Mouse (Mus musculus) hindbrain, postnatal 0 days (tissue): ENCODE measurements around the gene Slc10a7. TPM values are rescaled to one million over a fixed set of nuclear protein-coding genes. Genes with fewer than 3 reads are reported as not detected.
"Not testable (repeated sequence)": the region's sequence is repeated elsewhere in the genome, so short reads cannot be mapped to it uniquely, and the experiment has no call there.

Experiments
- ATAC-seq: fragments of 200-750 bp; cut with Nextera tagmentation; 2 replicates; pipeline ENCODE4 v1.8.0; 2017; ENCODE audit warnings: mild to moderate bottlenecking, moderate TSS enrichment, moderate library complexity
- DNase-seq: peaks from one replicate; pipeline ENCODE4 v3.0.0-alpha.2; 2015; ENCODE audit warnings: low spot score
- H3K27ac ChIP-seq: fragments of 300-500 bp; sonication (generic); 2 replicates; pipeline ENCODE4 v1.5.1; 2014; ENCODE audit warnings: mild to moderate bottlenecking
- H3K27me3 ChIP-seq: fragments of 300-500 bp; sonication (generic); 2 replicates; pipeline ENCODE4 v1.6.1; 2014; ENCODE audit warnings: low read length, mixed read lengths; ENCODE audit not compliant: insufficient read depth
- H3K36me3 ChIP-seq: fragments of 300-500 bp; sonication (generic); 2 replicates; pipeline ENCODE4 v1.6.1; 2014; ENCODE audit warnings: low read length, mixed read lengths; ENCODE audit not compliant: insufficient read depth
- H3K4me1 ChIP-seq: fragments of 300-500 bp; sonication (generic); 2 replicates; pipeline ENCODE4 v1.6.1; 2014; ENCODE audit warnings: antibody characterized with exemption, low read length, mixed read lengths; ENCODE audit not compliant: insufficient read depth
- H3K4me2 ChIP-seq: fragments of 300-500 bp; sonication (generic); 2 replicates; pipeline ENCODE4 v1.6.1; 2014; ENCODE audit warnings: low read depth, mild to moderate bottlenecking, low read length, moderate library complexity, mixed read lengths
- H3K4me3 ChIP-seq: fragments of 300-500 bp; sonication (generic); 2 replicates; pipeline ENCODE4 v1.5.1; 2014; ENCODE audit warnings: low read length
- H3K9ac ChIP-seq: fragments of 300-500 bp; sonication (generic); replicated peaks from 2 replicates; pipeline ENCODE4 v1.6.1; 2014; ENCODE audit warnings: mild to moderate bottlenecking, low read length, moderate library complexity, mixed read lengths
- H3K9me3 ChIP-seq: fragments of 300-500 bp; sonication (generic); 2 replicates; pipeline ENCODE4 v1.6.1; 2016; ENCODE audit warnings: low read length, mixed read lengths
- CTCF ChIP-seq: IDR thresholded peaks from 2 replicates; pipeline ENCODE4 v1.5.1; 2016; ENCODE audit warnings: antibody characterized with exemption, control low read depth, low read depth
- WGBS: fragments of 180-500 bp; shearing (Covaris S2); extraction: QIAGEN DNeasy Blood & Tissue Kit; methylation state at CpG from one replicate; pipeline ENCODE4 v1.1.7; 2014; 5-methylcytosine and 5-hydroxymethylcytosine counted together
- polyA plus RNA-seq: library from polyadenylated mRNA; unstranded; fragments of >200 nt; fragmentation: Nextera tagmentation; extraction: Ambion mirVana; gene quantifications from 2 replicates; pipeline ENCODE4 v1.2.1, GENCODE M21; 2015
- total RNA-seq: library from RNA; depleted of rRNA; stranded (reverse); fragments of >200 nt; gene quantifications from 2 replicates; pipeline ENCODE4 v1.2.3, GENCODE M21; 2014

The Slc10a7 gene
- total and polyA plus RNA-seq, 2 experiments from 2014 or later = 6.9 to 10.5 TPM

- H3K4me3 ChIP-seq = no peak overlapping the region
- no peak overlapping the region for H3K9ac ChIP-seq
- H3K36me3 ChIP-seq = no peaks in the 10 kb centered on the region
- H3K4me2 ChIP-seq = no peak overlapping the region
- 100% methylated on average over 1 of the region's 1 CpGs for WGBS
- no peaks in the 10 kb centered on the region for H3K9me3 ChIP-seq
- DNase-seq (no peak), ATAC-seq (no peak)
- no peak overlapping the region for H3K27ac ChIP-seq
- no peak for TF ChIP-seq CTCF
- H3K4me1 ChIP-seq = no peaks in the 10 kb centered on the region
- H3K27me3 ChIP-seq = no peaks in the 10 kb centered on the region
Observed at GRCm38 (mm10) chr8:78514706-78515105, 5.6 kb downstream of the Slc10a7 start.

GRCm38 (mm10) chr8:78515132-78515531 is 6.0 kb downstream of the Slc10a7 start:
- H3K9me3 ChIP-seq = no peaks in the 10 kb centered on the region
- no peak overlapping the region for H3K4me2 ChIP-seq
- H3K36me3 ChIP-seq = no peaks in the 10 kb centered on the region
- no peak for TF ChIP-seq CTCF
- 88% methylated on average over 3 of the region's 3 CpGs for WGBS
- H3K9ac ChIP-seq = no peak overlapping the region
- H3K4me1 ChIP-seq = no peaks in the 10 kb centered on the region
- ATAC-seq (no peak), DNase-seq (no peak)
- H3K27me3 ChIP-seq = no peaks in the 10 kb centered on the region
- no peak overlapping the region for H3K27ac ChIP-seq
- no peak overlapping the region for H3K4me3 ChIP-seq

GRCm38 (mm10) chr8:78533981-78534380 is 24.8 kb downstream of the Slc10a7 start:
- no peak for DNase-seq
- H3K9me3 ChIP-seq = no peaks in the 10 kb centered on the region
- H3K36me3 ChIP-seq = peaks cover 20% of the 10 kb centered on the region; the same call in 1 of the 2 replicates
- no peak for TF ChIP-seq CTCF
- no peak for ATAC-seq
- no peak overlapping the region for H3K4me3 ChIP-seq
- H3K4me2 ChIP-seq = no peak overlapping the region
- H3K9ac ChIP-seq = no peak overlapping the region
- no peak overlapping the region for H3K27ac ChIP-seq
- no peaks in the 10 kb centered on the region for H3K27me3 ChIP-seq
- 83% methylated on average over 6 of the region's 6 CpGs for WGBS
- H3K4me1 ChIP-seq = no peaks in the 10 kb centered on the region

- DNase-seq = no peak
- Histone ChIP-seq H3K36me3 (peaks cover 14% of the 10 kb centered on the region; the same call in 1 of the 2 replicates), H3K9me3 (no peaks in the 10 kb centered on the region), H3K27me3 (no peaks in the 10 kb centered on the region), H3K4me3 (no peak overlapping the region), H3K9ac (no peak overlapping the region), H3K27ac (no peak overlapping the region), H3K4me1 (no peaks in the 10 kb centered on the region), H3K4me2 (no peak overlapping the region)
- ATAC-seq = no peak
- no peak for TF ChIP-seq CTCF
- WGBS = 88% methylated on average over 5 of the region's 5 CpGs
Observed at GRCm38 (mm10) chr8:78536716-78537115, 27.6 kb downstream of the Slc10a7 start.

GRCm38 (mm10) chr8:78537795-78538194 is 28.6 kb downstream of the Slc10a7 start:
- Histone ChIP-seq H3K27me3 (no peaks in the 10 kb centered on the region), H3K36me3 (peaks cover 7% of the 10 kb centered on the region; the same call in 1 of the 2 replicates), H3K27ac (no peak overlapping the region), H3K4me1 (no peaks in the 10 kb centered on the region), H3K4me3 (no peak overlapping the region), H3K4me2 (no peak overlapping the region), H3K9ac (no peak overlapping the region), H3K9me3 (no peaks in the 10 kb centered on the region)
- 89% methylated on average over 3 of the region's 3 CpGs for WGBS
- DNase-seq = no peak
- ATAC-seq = no peak
- no peak for TF ChIP-seq CTCF

GRCm38 (mm10) chr8:78542670-78543069 is 33.5 kb downstream of the Slc10a7 start:
- 95% methylated on average over 3 of the region's 6 CpGs for WGBS

GRCm38 (mm10) chr8:78543621-78544020 is 34.5 kb downstream of the Slc10a7 start:
- WGBS = 20% methylated on average over 1 of the region's 1 CpGs
- no peak for TF ChIP-seq CTCF
- no peaks in the 10 kb centered on the region for H3K27me3 ChIP-seq
- H3K4me1 ChIP-seq = no peaks in the 10 kb centered on the region
- H3K4me3 ChIP-seq = no peak overlapping the region
- H3K4me2 ChIP-seq = no peak overlapping the region
- no peaks in the 10 kb centered on the region for H3K9me3 ChIP-seq
- no peak for ATAC-seq
- H3K27ac ChIP-seq = no peak overlapping the region
- no peaks in the 10 kb centered on the region for H3K36me3 ChIP-seq
- DNase-seq = no peak
- no peak overlapping the region for H3K9ac ChIP-seq

More at GRCm38 (mm10) chr8:78542670-78543069, 33.5 kb downstream of the Slc10a7 start:
- not testable (repeated sequence) for H3K27ac ChIP-seq, DNase-seq, H3K9ac ChIP-seq, H3K36me3 ChIP-seq, H3K4me1 ChIP-seq, H3K4me3 ChIP-seq, ATAC-seq, H3K9me3 ChIP-seq, H3K27me3 ChIP-seq, H3K4me2 ChIP-seq
